Mouse (Mus musculus): ENCODE results near the gene Slc25a19.

DNA sequence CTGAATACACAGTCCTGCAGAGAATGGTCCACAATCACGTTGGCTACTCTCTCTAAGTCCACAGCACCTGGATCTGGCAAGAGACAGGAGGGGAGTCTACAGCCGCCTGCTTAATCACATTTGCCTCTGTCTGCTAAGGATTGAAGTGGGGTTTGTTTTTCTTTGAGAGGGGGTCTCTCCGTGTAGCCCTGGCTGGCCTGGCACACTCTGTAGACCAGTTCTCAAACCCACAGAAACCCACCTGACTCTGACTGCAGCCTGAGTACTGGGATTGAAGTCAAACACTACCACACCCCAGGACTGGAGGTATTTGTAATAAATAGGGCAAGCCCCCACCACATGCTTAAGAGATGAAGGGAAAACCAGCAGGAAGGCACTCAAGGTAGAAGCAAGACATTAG, 18.5 kb downstream of the Slc25a19 start:
- no peak for TF ChIP-seq CTCF (IDR thresholded peaks at IDR 0.05; ENCODE audit: insufficient read depth, low read length)
- no peak for TF ChIP-seq POLR2A (IDR thresholded peaks at IDR 0.05; ENCODE audit: borderline replicate concordance, extremely low read depth, low read depth, low read length)
